Mouse (Mus musculus) lung, postnatal 10 days (tissue): ENCODE data around the gene Prph.

Experiments
- DNase-seq: peaks from one replicate; pipeline ENCODE4 v3.0.0; 2021

Gene Prph

DNA sequence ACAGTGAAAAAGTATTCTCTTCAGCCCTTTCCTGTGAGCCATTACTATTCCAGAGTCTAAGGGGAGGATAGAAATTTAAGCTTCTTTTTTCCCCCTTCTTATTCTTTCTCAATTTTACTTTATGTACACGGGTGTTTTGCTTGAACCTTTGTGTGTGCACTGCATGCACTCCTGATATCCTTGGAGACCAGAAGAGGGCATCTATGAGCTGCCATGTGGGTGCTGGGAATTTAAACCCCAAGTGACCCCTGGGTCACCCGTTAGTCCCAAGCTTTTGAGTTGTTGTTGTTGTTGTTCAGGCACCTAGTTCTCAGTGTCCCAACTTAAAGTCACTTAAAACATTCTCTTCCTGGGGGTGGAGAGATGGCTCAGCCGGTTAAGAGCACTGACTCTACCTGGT, 45.0 kb downstream of the Prph start:
- no peak for DNase-seq

DNA sequence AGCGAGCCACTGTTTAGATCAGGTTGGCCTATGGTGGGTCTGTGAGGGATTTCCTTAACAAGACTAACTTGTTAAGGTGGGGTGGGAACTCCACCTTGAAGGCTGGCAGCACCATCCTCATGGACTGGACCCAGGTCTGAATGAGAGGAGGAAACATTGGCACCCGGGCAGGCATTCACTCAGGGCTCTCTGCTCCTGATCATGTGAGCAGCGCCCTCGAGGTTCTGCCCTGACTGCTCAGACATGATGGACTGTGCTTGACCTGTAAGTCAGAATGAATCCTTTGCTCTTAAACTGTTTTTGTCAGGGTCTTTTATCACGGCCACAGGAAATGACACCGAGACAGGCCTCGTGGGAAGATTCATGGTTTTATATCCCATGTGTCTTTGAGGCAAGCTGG, 50.3 kb downstream of the Prph start:
- no peak for DNase-seq

DNA sequence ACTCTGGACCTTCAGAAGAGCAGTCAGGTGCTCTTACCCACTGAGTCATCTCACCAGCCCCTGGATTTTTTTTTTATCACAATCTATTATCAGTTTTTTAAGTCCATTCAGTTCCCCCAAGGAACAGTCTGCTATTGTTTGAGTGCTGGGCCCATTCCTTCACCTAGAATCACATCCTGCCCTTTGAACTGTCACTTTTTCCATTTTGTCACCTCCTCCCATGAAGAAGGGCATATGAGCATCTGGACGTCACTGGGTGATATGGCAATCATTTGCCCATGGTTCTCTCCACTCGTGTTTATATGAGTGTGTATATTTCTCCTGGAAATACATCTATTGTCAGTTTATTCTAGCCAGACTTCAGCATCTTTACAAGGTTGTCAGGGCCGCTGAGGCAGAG, 52.9 kb downstream of the Prph start:
- no peak for DNase-seq
